ENCODE assay signal across 11 mouse cellular contexts in genomic region chr2:76468204-76468603, GRCm38 (mm10).
DNase-seq lines count a peak whose midpoint lies in the region; ATAC-seq lines count a peak whose summit lies in the region.
"Had no signal": no experiment of that assay in that cellular context is flagged by ENCODE, and none has a peak within 500 bp of the region (broad histone marks: within the 10 kb centered on the region; RNA-seq: fewer than 3 reads in every experiment).

No protein-coding gene starts in this region.

- no peak overlapping the region for H3K9ac ChIP-seq in forebrain, embryonic 14.5 days (ENCODE audit: low read length)
- no peak overlapping the region for H3K9ac ChIP-seq in forebrain, embryonic 11.5 days (ENCODE audit: low read length)
- H3K9ac ChIP-seq in hindbrain, embryonic 14.5 days: no peak overlapping the region
- H3K9ac ChIP-seq: stomach, embryonic 15.5 days had no signal

- H3K4me1 ChIP-seq in forebrain, embryonic 14.5 days (ENCODE audit: control insufficient read depth, insufficient read depth, low read length): no peaks in the 10 kb centered on the region
- no peaks in the 10 kb centered on the region for H3K4me1 ChIP-seq in forebrain, embryonic 11.5 days (replicated peaks; ENCODE audit: control insufficient read depth, insufficient read depth, low read length)
- H3K4me1 ChIP-seq in hindbrain, embryonic 14.5 days (replicated peaks; ENCODE audit: control insufficient read depth, insufficient read depth, low read length): no peaks in the 10 kb centered on the region
- H3K4me1 ChIP-seq: megakaryocyte, embryonic 14.5 days; stomach, embryonic 15.5 days had no signal

- H3K4me3 ChIP-seq in forebrain, embryonic 14.5 days (ENCODE audit: low read depth, low read length): no peak overlapping the region
- H3K4me3 ChIP-seq in forebrain, embryonic 11.5 days (ENCODE audit: low read depth, low read length): no peak overlapping the region
- H3K4me3 ChIP-seq in hindbrain, embryonic 14.5 days (replicated peaks; ENCODE audit: low read length): no peak overlapping the region
- H3K4me3 ChIP-seq: megakaryocyte, embryonic 14.5 days; stomach, embryonic 15.5 days had no signal

- peak; percentile 46; the same call in 1 of the 2 replicates for ATAC-seq in forebrain, embryonic 14.5 days
- ATAC-seq in forebrain, embryonic 11.5 days (replicated peaks; ENCODE audit: low FRiP score): no peak
- ATAC-seq in hindbrain, embryonic 14.5 days (ENCODE audit: low FRiP score): no peak

- no peak overlapping the region for H3K27ac ChIP-seq in forebrain, embryonic 14.5 days (ENCODE audit: low read depth, low read length)
- no peak overlapping the region for H3K27ac ChIP-seq in forebrain, embryonic 11.5 days (ENCODE audit: low read depth, low read length)
- H3K27ac ChIP-seq in hindbrain, embryonic 14.5 days: no peak overlapping the region
- H3K27ac ChIP-seq: stomach, embryonic 15.5 days had no signal

- H3K36me3 ChIP-seq in forebrain, embryonic 14.5 days (ENCODE audit: control insufficient read depth, insufficient read depth, low read length): no peaks in the 10 kb centered on the region
- no peaks in the 10 kb centered on the region for H3K36me3 ChIP-seq in forebrain, embryonic 11.5 days (ENCODE audit: control insufficient read depth, insufficient read depth, low read length)
- 0 out of 2 replicates have a peak, but pooled peaks cover 3% of the 10 kb centered on the region for H3K36me3 ChIP-seq in hindbrain, embryonic 14.5 days (replicated peaks; ENCODE audit: control insufficient read depth, insufficient read depth)
- H3K36me3 ChIP-seq: stomach, embryonic 15.5 days had no signal

- no peaks in the 10 kb centered on the region for H3K9me3 ChIP-seq in forebrain, embryonic 14.5 days (replicated peaks; ENCODE audit: control insufficient read depth, low read length)
- H3K9me3 ChIP-seq in forebrain, embryonic 11.5 days (ENCODE audit: control insufficient read depth, low read length): no peaks in the 10 kb centered on the region
- no peaks in the 10 kb centered on the region for H3K9me3 ChIP-seq in hindbrain, embryonic 14.5 days (ENCODE audit: control insufficient read depth, low read length)
- H3K9me3 ChIP-seq: stomach, embryonic 15.5 days had no signal

- no peak overlapping the region for H3K4me2 ChIP-seq in forebrain, embryonic 14.5 days (ENCODE audit: low read length)
- H3K4me2 ChIP-seq in forebrain, embryonic 11.5 days (ENCODE audit: low read depth, low read length, severe bottlenecking): no peak overlapping the region
- no peak overlapping the region for H3K4me2 ChIP-seq in hindbrain, embryonic 14.5 days (replicated peaks)
- H3K4me2 ChIP-seq: stomach, embryonic 15.5 days had no signal

- H3K27me3 ChIP-seq in forebrain, embryonic 14.5 days (replicated peaks; ENCODE audit: control insufficient read depth, insufficient read depth, low read length): no peaks in the 10 kb centered on the region
- no peaks in the 10 kb centered on the region for H3K27me3 ChIP-seq in forebrain, embryonic 11.5 days (ENCODE audit: control insufficient read depth, insufficient read depth, low read length)
- no peaks in the 10 kb centered on the region for H3K27me3 ChIP-seq in hindbrain, embryonic 14.5 days (ENCODE audit: control insufficient read depth, insufficient read depth, low read length)
- H3K27me3 ChIP-seq: CH12.LX; megakaryocyte, embryonic 14.5 days; stomach, embryonic 15.5 days had no signal

- DNase-seq in forebrain, embryonic 14.5 days (ENCODE audit: low spot score): peak; percentile 54
- no peak for DNase-seq in forebrain, embryonic 11.5 days (ENCODE audit: low spot score)
- peak; percentile 16 for DNase-seq in urinary bladder, postnatal 25 days (ENCODE audit: low spot score)
- DNase-seq in urinary bladder, postnatal 10 days (ENCODE audit: low spot score): no peak
- DNase-seq in kidney, postnatal 36 days: peak; percentile 51 to 54
- DNase-seq in skeletal muscle tissue, adult 2 months (ENCODE audit: low read depth, low spot score): peak; percentile 74
- DNase-seq in hindbrain, embryonic 14.5 days (ENCODE audit: low spot score): no peak
- no peak for DNase-seq in layer of hippocampus, adult 9-10 months (ENCODE audit: low spot score)

- 57% methylated on average over 8 of the region's 8 CpGs for WGBS in forebrain, embryonic 14.5 days
- 83% methylated on average over 8 of the region's 8 CpGs for WGBS in forebrain, embryonic 11.5 days
- 78% methylated on average over 8 of the region's 8 CpGs for WGBS in hindbrain, embryonic 14.5 days

Comparison
In these comparisons a context has a peak if more than half of its experiments do, and no peak if none do; other contexts are left out.
1. DNase-seq: peak in forebrain, embryonic 14.5 days (single experiment), urinary bladder, postnatal 25 days (single experiment), kidney, postnatal 36 days (2 of 2) and skeletal muscle tissue, adult 2 months (single experiment); none in forebrain, embryonic 11.5 days (single experiment), urinary bladder, postnatal 10 days (single experiment), hindbrain, embryonic 14.5 days (single experiment) and layer of hippocampus, adult 9-10 months (single experiment).